Mouse (Mus musculus): ENCODE measurements at regions not wholly inside any gene's neighbourhood (a gene's known extent, or its start where the extent isn't known, plus 50 kb on each side); places are given as distances from the start of the nearest gene placed in this dataset.

DNA sequence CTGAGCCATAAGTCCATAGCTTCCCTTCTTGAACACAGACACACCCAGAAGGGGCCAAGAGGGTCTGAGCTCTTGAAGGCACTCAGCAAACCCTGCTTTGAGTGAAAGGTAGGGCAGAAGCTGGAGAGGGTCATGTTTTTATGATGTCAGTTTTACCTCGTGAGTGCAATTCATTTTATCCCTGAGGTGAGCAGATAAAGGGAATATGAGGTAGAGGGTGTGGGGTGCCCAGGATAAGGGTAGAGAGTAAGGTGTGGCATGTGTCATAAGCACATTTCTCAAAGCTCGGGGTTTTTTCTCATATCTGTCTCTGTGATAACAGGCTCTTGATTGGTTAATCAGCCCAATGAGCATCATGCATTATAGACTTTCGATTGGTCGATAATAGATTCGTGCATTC, 520.3 kb downstream of the Med13l start:
- H3K27me3 ChIP-seq: peaks cover 23% of the 10 kb centered on the region
- H3K9me3 ChIP-seq: no peaks in the 10 kb centered on the region
- no peak overlapping the region for H3K27ac ChIP-seq
- H3K9ac ChIP-seq: no peak overlapping the region
- H3K4me3 ChIP-seq: no peak overlapping the region
- no peak for ATAC-seq (ENCODE audit: low FRiP score)
- 89% methylated on average over 5 of the region's 5 CpGs for WGBS
- peaks cover 6% of the 10 kb centered on the region; the same call in 1 of the 2 replicates for H3K4me1 ChIP-seq (replicated peaks)
- no peak overlapping the region for H3K4me2 ChIP-seq
- no peaks in the 10 kb centered on the region for H3K36me3 ChIP-seq

- no peak overlapping the region for H3K27ac ChIP-seq
- H3K4me1 ChIP-seq (replicated peaks): peaks cover 13% of the 10 kb centered on the region
- peaks cover 45% of the 10 kb centered on the region for H3K27me3 ChIP-seq
- no peak overlapping the region for H3K4me2 ChIP-seq
- no peak overlapping the region for H3K4me3 ChIP-seq
- no peaks in the 10 kb centered on the region for H3K36me3 ChIP-seq
- no peak overlapping the region for H3K9ac ChIP-seq
- WGBS: 84% methylated on average over 15 of the region's 15 CpGs
- ATAC-seq (ENCODE audit: low FRiP score): no peak
- no peaks in the 10 kb centered on the region for H3K9me3 ChIP-seq
Observed at GRCm38 (mm10) chr5:119082895-119083294, 522.4 kb downstream of the Med13l start.

DNA sequence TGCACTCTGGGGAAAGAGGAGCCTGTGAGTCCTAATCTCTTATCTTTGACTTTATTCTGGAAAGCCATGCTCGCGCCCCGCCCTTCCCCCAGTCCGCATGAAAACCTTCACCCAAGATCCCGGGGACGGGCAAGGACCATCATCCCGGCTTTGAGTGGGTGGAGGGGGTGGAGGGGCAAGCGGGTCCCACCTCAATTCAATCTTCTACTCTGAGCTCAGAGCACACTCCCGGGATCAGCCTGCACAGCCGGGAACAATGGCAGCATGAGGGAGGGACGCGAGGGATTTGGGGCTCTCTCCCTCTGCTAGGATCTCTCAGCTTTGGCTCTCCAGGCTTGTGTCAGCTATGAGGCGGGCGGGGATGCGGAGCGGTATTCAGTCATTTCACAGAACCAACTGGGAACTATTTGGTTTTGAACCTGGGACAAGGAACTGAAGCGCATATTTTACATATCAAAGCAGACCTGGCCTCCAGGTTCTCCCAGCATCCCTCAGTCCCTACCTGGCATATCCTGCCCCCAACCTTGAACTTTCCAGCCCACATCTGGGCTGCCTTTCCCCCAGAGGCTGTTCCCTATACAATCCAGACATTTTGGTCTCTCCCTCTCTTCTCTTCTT, 537.2 kb downstream of the Med13l start:
- no peak overlapping the region for H3K27ac ChIP-seq
- H3K9ac ChIP-seq: peak overlapping the region; percentile 63; the same call in 1 of the 2 replicates
- peaks cover 7% of the 10 kb centered on the region; the same call in 1 of the 2 replicates for H3K4me1 ChIP-seq (replicated peaks)
- H3K36me3 ChIP-seq: no peaks in the 10 kb centered on the region
- peaks cover 8% of the 10 kb centered on the region; the same call in 1 of the 2 replicates for H3K27me3 ChIP-seq
- WGBS: 3% methylated on average over 16 of the region's 17 CpGs
- H3K9me3 ChIP-seq: no peaks in the 10 kb centered on the region
- no peak for ATAC-seq (ENCODE audit: low FRiP score)
- H3K4me2 ChIP-seq: peak overlapping the region; percentile 49
- H3K4me3 ChIP-seq: peak overlapping the region; percentile 24

GRCm38 (mm10) chr5:119099817-119100216, 539.3 kb downstream of the Med13l start:
- no peak for ATAC-seq (ENCODE audit: low FRiP score)
- Histone ChIP-seq H3K36me3 (no peaks in the 10 kb centered on the region), H3K27ac (no peak overlapping the region), H3K9ac (no peak overlapping the region), H3K4me2 (no peak overlapping the region), H3K4me3 (no peak overlapping the region), H3K27me3 (peaks cover 8% of the 10 kb centered on the region; the same call in 1 of the 2 replicates), H3K4me1 (replicated peaks) (peaks cover 7% of the 10 kb centered on the region; the same call in 1 of the 2 replicates), H3K9me3 (no peaks in the 10 kb centered on the region)
- 73% methylated on average over 6 of the region's 6 CpGs for WGBS

DNA sequence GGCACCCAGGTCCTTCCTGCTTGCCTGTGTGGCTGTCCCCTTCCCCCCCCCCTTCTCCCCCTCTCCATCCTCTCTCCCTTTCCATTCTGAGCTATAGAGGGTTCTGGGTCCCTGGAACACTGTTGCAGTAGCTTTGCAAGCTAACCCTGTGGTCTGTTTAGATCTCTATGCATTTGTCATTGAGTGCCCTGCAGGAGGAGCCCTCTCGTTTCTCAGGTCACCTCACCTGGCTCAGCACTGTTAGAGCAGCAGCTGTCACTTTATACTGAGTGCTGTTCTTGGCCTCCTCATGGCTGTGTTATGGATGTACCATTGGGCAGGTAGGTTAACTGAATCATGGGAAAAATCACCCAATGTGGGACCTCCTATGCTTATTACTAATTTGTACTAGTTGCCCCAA, 543.0 kb downstream of the Med13l start:
- Histone ChIP-seq H3K9ac (no peak overlapping the region), H3K36me3 (no peaks in the 10 kb centered on the region), H3K27ac (no peak overlapping the region), H3K27me3 (no peaks in the 10 kb centered on the region), H3K4me1 (replicated peaks) (no peaks in the 10 kb centered on the region), H3K4me2 (no peak overlapping the region), H3K9me3 (no peaks in the 10 kb centered on the region), H3K4me3 (no peak overlapping the region)
- no peak for ATAC-seq (ENCODE audit: low FRiP score)
- WGBS: 44% methylated on average over 1 of the region's 1 CpGs

GRCm38 (mm10) chr5:119107898-119108297, 547.4 kb downstream of the Med13l start:
- Histone ChIP-seq H3K36me3 (no peaks in the 10 kb centered on the region), H3K4me2 (no peak overlapping the region), H3K27me3 (no peaks in the 10 kb centered on the region), H3K9ac (no peak overlapping the region), H3K9me3 (no peaks in the 10 kb centered on the region), H3K27ac (no peak overlapping the region), H3K4me1 (replicated peaks) (0 out of 2 replicates have a peak, but pooled peaks cover 5% of the 10 kb centered on the region), H3K4me3 (no peak overlapping the region)
- no peak for ATAC-seq (ENCODE audit: low FRiP score)
- WGBS: 80% methylated on average over 4 of the region's 4 CpGs

- Histone ChIP-seq H3K27me3 (no peaks in the 10 kb centered on the region), H3K36me3 (no peaks in the 10 kb centered on the region), H3K27ac (no peak overlapping the region), H3K9ac (no peak overlapping the region), H3K4me3 (no peak overlapping the region), H3K4me2 (no peak overlapping the region), H3K4me1 (replicated peaks) (0 out of 2 replicates have a peak, but pooled peaks cover 5% of the 10 kb centered on the region), H3K9me3 (no peaks in the 10 kb centered on the region)
- WGBS: 86% methylated on average over 1 of the region's 1 CpGs
- ATAC-seq (ENCODE audit: low FRiP score): no peak
Observed at GRCm38 (mm10) chr5:119109501-119109900, 549.0 kb downstream of the Med13l start.

DNA sequence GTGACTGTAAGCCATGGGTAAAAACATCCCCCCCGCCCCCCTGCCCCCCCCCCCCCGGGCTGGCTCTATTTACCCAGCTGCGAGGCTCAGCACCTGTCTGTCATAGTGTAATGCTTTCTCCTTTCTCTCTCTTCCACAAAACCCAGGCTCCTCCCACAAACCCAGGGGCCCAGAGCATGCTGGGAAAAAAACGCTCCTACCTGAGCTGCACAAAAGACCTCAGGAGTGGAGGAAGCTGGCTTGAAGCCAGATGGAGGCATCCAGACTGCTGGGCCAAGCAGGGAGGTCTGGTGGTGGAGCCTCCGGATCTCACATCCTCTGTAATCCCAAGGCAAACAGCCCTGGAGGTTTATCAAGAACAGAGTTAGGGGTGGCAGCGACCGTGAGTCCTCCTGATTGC, 553.6 kb downstream of the Med13l start:
- no peaks in the 10 kb centered on the region for H3K9me3 ChIP-seq
- H3K36me3 ChIP-seq: no peaks in the 10 kb centered on the region
- no peak overlapping the region for H3K27ac ChIP-seq
- no peaks in the 10 kb centered on the region for H3K27me3 ChIP-seq
- 0 out of 2 replicates have a peak, but pooled peaks cover 5% of the 10 kb centered on the region for H3K4me1 ChIP-seq (replicated peaks)
- no peak overlapping the region for H3K9ac ChIP-seq
- no peak for ATAC-seq (ENCODE audit: low FRiP score)
- no peak overlapping the region for H3K4me2 ChIP-seq
- no peak overlapping the region for H3K4me3 ChIP-seq
- WGBS: 60% methylated on average over 7 of the region's 7 CpGs

GRCm38 (mm10) chr5:119125745-119126144, 544.7 kb upstream of the Tbx3 start:
- no peaks in the 10 kb centered on the region for H3K4me1 ChIP-seq (replicated peaks)
- no peak for ATAC-seq (ENCODE audit: low FRiP score)
- no peak overlapping the region for H3K4me3 ChIP-seq
- no peaks in the 10 kb centered on the region for H3K9me3 ChIP-seq
- no peak overlapping the region for H3K27ac ChIP-seq
- H3K36me3 ChIP-seq: no peaks in the 10 kb centered on the region
- H3K9ac ChIP-seq: no peak overlapping the region
- no peak overlapping the region for H3K4me2 ChIP-seq
- H3K27me3 ChIP-seq: no peaks in the 10 kb centered on the region
- WGBS: 82% methylated on average over 7 of the region's 7 CpGs

GRCm38 (mm10) chr5:119130176-119130575, 540.3 kb upstream of the Tbx3 start:
- WGBS: 95% methylated on average over 7 of the region's 7 CpGs

GRCm38 (mm10) chr5:119131461-119131860, 539.0 kb upstream of the Tbx3 start:
- H3K9ac ChIP-seq: no peak overlapping the region

More at GRCm38 (mm10) chr5:119130176-119130575, 540.3 kb upstream of the Tbx3 start:
- no peak overlapping the region for H3K9ac ChIP-seq
- H3K9me3 ChIP-seq: no peaks in the 10 kb centered on the region
- ATAC-seq (ENCODE audit: low FRiP score): no peak
- H3K36me3 ChIP-seq: no peaks in the 10 kb centered on the region
- no peak overlapping the region for H3K27ac ChIP-seq
- H3K4me3 ChIP-seq: no peak overlapping the region
- no peak overlapping the region for H3K4me2 ChIP-seq
- H3K27me3 ChIP-seq: no peaks in the 10 kb centered on the region
- no peaks in the 10 kb centered on the region for H3K4me1 ChIP-seq (replicated peaks)

GRCm38 (mm10) chr5:119133378-119133777, 537.1 kb upstream of the Tbx3 start:
- H3K4me3 ChIP-seq: no peak overlapping the region
- peaks cover 8% of the 10 kb centered on the region; the same call in 1 of the 2 replicates for H3K4me1 ChIP-seq (replicated peaks)
- H3K9me3 ChIP-seq: no peaks in the 10 kb centered on the region
- ATAC-seq (ENCODE audit: low FRiP score): no peak
- no peaks in the 10 kb centered on the region for H3K27me3 ChIP-seq
- H3K4me2 ChIP-seq: no peak overlapping the region
- no peak overlapping the region for H3K27ac ChIP-seq
- no peaks in the 10 kb centered on the region for H3K36me3 ChIP-seq
- 52% methylated on average over 13 of the region's 13 CpGs for WGBS
- H3K9ac ChIP-seq: no peak overlapping the region

More at GRCm38 (mm10) chr5:119131461-119131860, 539.0 kb upstream of the Tbx3 start:
- H3K4me3 ChIP-seq: no peak overlapping the region
- no peak overlapping the region for H3K4me2 ChIP-seq
- no peaks in the 10 kb centered on the region for H3K27me3 ChIP-seq
- no peak for ATAC-seq (ENCODE audit: low FRiP score)
- no peaks in the 10 kb centered on the region for H3K36me3 ChIP-seq
- no peaks in the 10 kb centered on the region for H3K4me1 ChIP-seq (replicated peaks)
- WGBS: 69% methylated on average over 10 of the region's 10 CpGs
- no peaks in the 10 kb centered on the region for H3K9me3 ChIP-seq
- H3K27ac ChIP-seq: no peak overlapping the region

DNA sequence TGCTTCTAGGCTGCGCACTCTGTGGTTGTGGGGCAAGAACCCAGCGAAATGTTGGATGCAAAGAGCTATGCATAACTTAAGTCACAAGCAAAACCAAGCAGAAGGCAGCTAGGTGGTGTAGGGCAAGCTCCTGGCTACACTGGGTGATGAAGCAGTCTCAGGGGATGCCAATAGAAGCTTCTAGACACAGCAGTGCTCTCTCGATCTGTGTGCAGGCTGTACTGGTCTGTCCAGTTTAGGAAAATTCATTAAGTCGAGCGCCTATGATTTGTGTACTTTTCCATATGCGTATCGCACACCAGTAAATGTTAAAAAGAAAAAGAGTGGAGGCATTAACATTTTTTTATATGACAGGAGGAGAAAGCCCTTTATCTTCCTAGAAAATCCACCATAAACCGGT, 533.6 kb upstream of the Tbx3 start:
- 90% methylated on average over 8 of the region's 8 CpGs for WGBS

More for the DNA sequence above, 533.6 kb upstream of the Tbx3 start:
- H3K4me1 ChIP-seq (replicated peaks): peaks cover 14% of the 10 kb centered on the region; the same call in 1 of the 2 replicates
- H3K27me3 ChIP-seq: no peaks in the 10 kb centered on the region
- no peaks in the 10 kb centered on the region for H3K9me3 ChIP-seq
- H3K27ac ChIP-seq: no peak overlapping the region
- no peaks in the 10 kb centered on the region for H3K36me3 ChIP-seq
- ATAC-seq (ENCODE audit: low FRiP score): no peak
- no peak overlapping the region for H3K4me2 ChIP-seq
- no peak overlapping the region for H3K4me3 ChIP-seq
- H3K9ac ChIP-seq: no peak overlapping the region

All from hindbrain, embryonic 13.5 days (tissue).